Mouse (Mus musculus) thymus, adult 2 months (tissue): ENCODE measurements around the gene Rbms3.

Experiments used
- CTCF ChIP-seq: fragments of 200-500 bp; IDR thresholded peaks from 2 replicates; pipeline ENCODE4 v1.5.1; 2012; ENCODE audit warnings: mild to moderate bottlenecking, control low read depth, low read length, moderate library complexity, borderline replicate concordance; ENCODE audit not compliant: control insufficient read depth, poor library complexity, insufficient read depth; ENCODE audit errors: extremely low read depth
- POLR2A ChIP-seq: fragments of 200-500 bp; IDR thresholded peaks from 2 replicates; pipeline ENCODE4 v1.6.1; 2012; ENCODE audit warnings: mild to moderate bottlenecking, low read length, control low read depth, moderate library complexity; ENCODE audit not compliant: control insufficient read depth, poor library complexity, insufficient read depth; ENCODE audit errors: extremely low read depth

DNA sequence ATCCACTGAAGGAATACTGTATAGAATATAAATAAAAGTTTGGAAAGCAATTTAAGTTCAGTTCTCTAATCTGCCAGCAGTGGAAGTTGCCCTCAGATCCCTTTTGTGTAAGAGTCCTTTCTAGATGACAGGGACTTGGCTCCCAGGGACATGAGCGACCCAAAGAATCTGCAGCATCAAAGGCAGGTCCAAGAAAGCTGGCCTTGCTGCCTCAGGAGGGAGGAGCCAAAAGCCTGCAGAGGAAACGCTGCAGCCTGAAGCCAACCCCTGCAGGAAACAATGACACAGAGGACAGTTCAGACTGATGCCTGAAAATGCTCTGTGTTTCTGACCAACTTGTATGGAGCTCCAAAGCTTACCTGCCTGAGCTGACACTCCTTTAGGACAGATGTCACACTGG, 656.1 kb downstream of the Rbms3 start:
- TF ChIP-seq POLR2A (no peak), CTCF (no peak)
